Mouse (Mus musculus) spleen, adult 12 weeks (tissue): ENCODE data around the gene Ank2.
"Not testable (repeated sequence)": the region's sequence is repeated elsewhere in the genome, so short reads cannot be mapped to it uniquely, and the experiment has no call there.

Source experiments
- DNase-seq: peaks from one replicate; pipeline ENCODE4 v3.0.0; 2022; ENCODE audit warnings: low spot score

Gene Ank2

DNA sequence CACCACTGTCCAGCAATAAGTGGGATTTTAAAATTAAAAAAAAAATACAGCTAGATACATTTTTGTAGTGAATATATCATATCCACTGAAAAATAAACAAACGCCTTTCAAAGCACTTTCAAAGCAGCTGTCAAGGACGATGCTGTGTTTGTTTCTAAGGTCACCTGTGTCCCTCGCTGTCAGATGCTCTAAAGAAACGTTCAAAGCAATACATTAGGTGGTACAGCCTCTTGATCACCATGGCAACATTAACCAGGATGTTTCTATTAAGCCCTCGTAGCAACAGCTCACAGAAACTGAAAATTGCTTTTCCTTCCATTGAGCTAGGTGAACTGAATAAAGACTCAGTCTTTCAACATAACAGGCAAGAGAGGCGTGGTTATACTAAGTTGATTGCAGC lies 17.5 kb downstream of the Ank2 start:
- DNase-seq: no peak

DNA sequence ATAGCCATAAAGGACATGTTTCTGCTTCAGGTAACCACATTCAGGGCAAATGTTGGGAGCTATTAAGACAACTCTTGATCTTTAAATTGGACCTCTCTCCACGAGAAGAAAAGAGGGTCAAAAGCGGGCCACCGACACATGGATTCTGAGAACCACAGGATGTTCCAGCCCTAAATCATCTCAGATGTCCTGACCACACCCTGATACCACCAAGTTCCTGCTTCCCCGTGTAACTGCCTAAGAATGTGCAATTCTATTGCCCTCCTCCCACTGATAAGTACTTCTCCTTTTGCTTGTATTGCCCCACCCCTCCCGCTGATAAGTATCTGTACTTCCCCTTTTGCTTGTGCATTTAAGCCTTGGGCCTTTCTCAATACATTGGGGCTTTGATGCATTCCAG lies 18.8 kb downstream of the Ank2 start:
- not testable (repeated sequence) for DNase-seq

DNA sequence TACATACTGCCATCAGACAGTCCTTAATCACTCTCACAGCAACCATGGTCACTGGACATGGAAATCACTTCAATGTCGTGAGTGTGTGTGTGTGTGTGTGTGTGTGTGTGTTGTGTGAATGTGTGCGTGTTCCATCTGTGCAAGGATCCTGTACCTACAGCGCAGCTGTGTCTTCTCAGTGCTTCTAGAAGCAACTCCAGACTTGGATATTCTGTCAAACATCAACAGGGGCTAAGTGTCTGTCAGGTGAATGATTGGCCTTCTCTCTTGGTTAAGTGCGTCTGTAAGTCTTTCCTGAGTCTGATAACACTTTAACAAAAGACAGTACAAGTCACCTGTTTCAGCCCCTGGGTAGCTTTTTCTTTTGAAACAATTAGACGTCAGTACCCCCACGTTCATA lies 25.0 kb downstream of the Ank2 start:
- DNase-seq: no peak

DNA sequence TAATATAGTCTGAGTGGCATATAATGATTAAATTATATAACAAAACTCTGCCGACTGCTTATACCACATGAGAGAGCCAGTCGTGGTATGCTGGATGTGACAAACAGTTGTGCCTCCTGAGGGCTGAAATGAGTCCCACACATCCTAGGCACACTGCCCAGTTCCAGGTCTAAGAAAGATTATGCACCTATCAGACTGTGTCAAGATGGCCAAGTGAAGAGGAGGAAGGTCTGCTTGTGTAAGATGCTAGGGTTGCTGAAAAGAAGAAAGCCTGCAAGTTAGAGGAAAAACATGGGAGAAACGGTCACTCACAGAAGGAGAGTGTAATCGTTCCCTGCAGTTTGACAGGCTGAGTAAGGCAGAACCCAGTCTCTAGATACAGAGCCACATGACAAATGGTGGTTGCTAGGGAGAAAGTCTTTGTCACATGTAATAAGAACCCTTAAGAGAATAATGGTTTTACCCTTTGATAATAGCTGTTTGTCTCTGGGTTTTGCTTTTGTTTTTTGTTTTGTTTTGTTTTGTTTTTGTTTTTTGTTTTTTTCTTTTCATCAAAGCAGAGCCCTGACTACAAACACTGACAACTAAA lies 29.9 kb downstream of the Ank2 start:
- DNase-seq: no peak

DNA sequence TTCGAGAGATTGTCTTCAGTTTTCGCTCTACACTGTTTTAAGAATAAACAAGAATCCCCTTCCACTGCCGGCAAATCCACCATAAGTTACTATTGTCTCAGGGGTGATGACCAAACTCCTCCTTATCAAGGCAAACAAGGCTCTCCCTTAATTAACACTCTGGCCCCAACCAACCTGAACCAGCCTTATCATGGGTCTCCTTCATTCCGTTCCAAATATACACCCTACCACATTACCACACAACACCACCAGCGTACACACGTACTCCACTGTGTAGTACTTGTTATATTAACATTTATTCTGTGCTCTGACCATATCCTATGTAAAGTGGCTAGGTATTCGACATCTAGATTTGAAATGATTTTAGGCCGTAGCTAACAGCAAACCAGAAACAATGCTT lies 30.6 kb downstream of the Ank2 start:
- DNase-seq: no peak

DNA sequence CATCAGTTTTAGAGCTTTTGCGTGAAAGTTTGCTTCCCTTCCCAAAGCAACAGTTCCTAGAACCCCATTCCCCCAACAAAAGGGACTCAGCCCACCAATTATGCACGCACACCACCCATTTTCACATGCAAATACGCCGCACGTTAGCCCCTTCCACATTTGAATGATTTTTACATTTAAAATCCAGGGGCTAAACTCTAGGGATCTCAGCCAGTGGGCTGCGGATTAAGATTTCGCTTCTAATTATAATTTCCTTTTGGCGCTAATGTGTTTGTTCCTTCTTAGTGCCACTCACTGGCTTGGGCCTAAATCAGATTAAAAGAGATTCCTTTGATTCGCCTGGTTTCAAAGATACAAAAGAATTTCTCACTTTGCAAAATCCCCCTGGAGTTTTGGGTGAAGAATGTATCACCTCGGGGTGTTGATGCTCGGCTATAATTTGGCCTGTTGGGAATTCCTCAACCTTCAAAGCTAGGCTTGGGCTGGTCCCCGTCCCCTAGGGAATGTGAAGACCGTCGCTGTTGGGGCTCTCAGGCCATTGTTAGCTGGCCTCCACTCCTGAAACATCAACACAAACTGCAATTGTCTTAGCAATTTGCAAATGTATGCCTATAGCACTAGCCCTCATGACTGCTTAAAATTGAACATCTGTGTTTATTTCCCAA lies 35.2 kb downstream of the Ank2 start:
- DNase-seq: no peak

DNA sequence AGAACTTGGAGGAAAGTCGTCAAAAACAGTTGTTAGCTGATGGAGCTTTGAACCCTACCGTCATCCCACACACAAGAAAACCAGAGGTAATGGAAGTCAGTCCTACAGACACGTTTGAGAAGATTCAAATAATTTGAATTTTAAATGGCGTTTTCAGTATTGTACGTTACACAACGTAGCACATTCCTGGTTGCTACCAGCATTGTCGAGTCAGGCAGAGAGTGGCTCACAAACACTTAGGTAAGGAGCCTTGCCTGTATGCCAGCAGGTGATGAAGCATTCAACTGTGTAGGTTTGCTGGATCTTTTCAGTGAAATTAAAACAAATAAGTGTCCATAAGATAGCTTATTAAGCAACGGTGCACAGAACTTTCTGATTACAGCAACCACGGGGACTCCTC lies 36.0 kb downstream of the Ank2 start:
- DNase-seq: no peak

DNA sequence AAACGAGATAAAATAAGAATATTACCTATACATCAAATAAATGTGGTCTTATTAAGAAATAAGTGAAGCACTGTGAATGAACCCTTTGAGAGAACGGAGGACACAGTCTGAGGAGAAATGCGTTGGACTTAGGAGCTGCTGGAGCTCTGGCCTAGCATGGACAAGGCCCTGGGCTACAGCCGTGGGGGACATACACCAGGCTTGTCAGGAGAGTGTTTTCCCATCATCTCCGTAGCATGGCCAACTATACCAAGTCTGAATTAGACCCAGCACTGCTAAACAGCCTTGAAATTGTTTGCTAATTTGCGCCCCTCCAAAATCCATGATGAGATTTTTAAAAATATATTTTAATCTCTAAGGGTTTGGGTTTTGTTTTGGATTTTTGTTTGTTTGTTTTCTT lies 36.7 kb downstream of the Ank2 start:
- DNase-seq: no peak

DNA sequence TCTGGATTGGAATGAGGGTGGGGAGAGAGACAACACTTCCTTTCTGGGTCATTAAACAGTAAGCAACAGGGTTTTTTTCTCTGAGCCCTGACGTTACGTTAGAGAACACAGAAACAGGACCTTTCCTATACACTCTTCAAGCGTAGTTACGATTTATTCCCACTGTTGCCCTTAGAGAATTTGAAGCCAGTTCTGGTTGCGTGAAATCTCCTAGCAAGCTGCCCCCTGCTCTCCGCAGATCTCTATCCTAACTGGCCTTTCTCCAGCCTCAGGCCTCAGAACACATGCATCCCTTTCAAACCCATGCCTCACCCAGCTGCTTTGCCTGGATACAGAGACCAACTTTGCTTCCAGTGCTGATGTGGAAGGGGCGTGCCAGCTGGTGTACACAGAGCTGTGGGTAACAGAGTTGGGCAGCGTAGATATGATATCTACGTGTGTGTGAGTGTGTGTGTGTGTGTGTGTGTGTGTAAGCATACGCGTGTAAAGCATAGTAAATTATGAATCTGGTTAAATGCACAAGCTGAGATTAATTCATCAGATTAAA lies 38.2 kb downstream of the Ank2 start:
- DNase-seq: no peak

DNA sequence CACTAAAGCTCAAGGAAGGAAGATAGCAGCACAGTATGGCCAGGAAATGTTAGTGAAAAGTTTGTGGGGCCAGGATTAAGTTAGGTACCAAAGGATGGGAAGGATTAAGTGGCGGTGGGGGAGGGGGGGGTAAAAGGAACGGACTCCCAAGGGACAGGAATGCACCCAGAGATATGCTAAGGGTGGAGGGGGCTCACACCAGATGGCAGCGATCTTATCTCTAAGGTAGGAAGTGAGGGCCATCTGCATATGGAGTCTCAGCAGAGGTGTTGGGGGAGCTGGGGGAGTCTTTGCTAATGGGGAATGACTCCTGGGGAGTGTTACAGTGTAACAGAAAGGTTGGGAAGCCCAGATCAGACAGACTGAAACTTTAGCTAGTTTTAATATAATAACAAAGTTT lies 39.3 kb downstream of the Ank2 start:
- no peak for DNase-seq

DNA sequence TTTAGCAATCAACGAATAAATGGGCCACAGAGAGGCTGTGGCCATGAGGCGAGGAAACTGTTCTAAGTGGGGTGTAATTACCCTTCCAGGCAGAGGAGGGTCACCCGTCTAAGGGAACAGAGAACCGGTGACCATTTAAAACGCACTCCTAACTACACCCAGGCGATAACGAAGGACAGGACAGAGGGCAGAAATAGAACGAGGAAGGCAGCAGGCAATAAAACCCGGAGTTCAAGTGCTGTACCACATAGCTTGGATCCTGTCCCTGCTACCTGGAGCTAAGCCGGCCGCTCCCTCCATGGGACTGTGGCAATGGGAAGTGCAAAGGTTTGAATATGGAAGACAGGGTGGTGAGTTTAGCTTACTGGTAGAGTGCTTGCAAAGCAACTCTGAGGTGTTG lies 40.2 kb downstream of the Ank2 start:
- DNase-seq: no peak

DNA sequence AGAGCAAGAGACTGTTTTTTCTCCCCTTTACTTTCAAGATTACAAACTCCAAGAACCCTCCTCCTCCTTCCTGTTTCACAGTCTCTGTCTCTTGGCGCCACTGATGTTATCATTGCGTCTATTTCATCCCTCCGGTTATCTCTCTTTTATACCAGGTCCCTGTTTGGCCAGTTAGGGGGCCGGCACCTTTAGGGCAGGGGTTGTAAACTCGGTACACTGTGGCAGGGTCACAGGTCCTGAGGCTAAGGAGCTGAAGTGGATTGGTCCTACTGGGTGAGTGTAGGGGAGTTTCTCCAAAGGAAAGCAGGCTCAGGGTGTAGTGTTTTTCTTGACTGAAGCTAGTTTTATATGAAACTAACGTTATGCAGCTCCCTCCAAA lies 40.7 kb downstream of the Ank2 start:
- no peak for DNase-seq

DNA sequence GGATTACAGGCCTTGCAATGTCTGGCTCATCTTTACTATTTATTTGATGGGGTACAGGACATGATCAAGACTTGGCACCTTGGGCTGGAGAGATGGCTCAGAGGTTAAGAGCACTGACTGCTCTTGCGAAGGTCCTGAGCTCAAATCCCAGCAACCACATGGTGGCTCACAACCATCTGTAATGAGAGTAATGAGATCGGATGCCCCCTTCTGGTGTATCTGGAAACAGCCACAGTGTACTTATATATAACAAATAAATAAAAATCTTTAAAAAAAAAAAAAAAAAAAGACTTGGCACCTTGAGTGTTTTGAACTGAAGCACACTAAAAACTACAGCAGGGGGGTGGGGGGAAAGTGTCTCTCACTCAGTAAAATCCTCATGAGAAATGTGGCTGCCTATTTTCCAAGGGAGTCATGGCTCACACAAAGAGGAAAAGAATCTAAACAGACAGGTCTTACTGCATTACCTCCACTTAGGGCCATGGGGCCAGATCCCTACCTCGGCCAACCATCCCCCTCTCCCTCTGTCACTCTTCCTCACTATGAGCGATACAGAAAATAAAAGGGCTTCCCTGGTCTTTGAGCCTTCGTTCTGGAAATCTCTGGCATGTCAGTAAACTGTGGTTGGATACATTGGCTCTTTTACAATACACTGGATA lies 41.3 kb downstream of the Ank2 start:
- no peak for DNase-seq

DNA sequence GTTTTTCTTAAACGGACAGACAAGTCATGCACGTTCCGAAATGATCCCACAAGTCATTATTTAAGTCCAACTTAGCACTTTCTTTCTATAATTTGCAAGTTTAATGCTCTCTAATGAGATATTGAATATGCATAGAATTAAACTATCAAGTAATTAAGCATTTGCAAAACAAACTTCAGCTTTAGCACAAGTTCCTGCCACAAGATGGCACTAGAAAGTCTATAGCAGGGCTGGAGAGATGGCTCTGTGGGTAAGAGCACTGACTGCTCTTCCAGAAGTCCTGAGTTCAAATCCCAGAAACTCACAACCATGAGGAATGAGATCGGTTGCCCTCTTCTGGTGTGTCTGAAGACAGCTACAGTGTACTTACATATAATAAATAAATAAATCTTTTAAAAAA lies 45.4 kb downstream of the Ank2 start:
- no peak for DNase-seq

DNA sequence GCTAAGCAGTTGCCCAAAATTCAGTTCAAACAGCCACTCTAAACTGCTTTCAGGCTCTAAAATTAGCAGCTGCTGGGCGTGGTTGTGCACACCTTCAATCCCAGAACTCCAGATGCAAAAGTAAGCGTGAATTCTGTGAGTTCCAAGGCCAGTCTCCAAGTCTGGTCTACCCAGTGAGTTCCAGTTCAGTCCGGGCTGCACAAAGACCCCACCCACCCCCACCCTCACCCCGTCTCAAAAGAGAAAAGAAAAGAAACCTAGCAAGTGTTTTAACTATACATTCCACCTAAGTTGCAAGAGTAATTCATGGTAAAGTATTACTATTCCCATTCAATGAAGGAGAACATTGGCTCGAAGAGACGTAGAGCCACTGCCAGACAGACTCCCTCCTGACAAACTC lies 45.9 kb downstream of the Ank2 start:
- DNase-seq: no peak

DNA sequence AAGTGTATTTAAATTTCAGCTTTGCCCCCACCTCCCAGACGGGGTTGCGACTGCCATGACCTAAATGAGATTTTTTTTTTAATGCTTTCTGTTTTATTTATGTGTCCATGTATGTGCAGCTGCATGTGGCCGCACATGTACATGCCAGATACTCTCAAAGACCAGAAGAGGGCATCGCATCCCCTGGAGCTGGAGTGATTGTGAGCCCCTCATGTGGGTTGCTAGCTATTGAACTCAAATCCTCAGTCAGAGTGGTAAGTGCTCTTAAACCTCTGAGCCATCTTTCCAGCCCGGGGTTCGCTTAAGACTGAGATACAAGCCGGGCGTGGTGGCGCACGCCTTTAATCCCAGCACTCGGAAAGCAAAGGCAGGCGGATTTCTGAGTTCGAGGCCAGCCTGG lies 46.9 kb downstream of the Ank2 start:
- no peak for DNase-seq

DNA sequence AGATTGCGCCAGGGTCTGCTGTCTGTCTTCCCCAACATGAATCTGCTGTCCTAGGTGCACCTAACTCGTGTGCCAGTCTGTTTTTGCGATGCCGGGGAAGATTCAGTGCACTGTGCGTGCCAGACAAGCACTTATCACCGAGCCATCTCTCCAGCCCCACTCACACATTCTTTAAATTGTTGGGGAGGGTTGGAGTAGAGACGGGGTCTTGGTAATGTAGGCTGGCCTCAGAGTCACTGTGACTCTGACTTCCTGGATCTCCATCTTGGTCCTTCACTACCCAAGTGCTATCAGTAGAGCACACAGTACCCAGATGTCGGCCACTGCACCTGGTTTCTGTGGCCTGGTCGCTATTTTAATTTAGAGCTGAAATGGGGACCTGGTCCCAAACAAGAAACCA lies 47.4 kb downstream of the Ank2 start:
- DNase-seq: no peak

DNA sequence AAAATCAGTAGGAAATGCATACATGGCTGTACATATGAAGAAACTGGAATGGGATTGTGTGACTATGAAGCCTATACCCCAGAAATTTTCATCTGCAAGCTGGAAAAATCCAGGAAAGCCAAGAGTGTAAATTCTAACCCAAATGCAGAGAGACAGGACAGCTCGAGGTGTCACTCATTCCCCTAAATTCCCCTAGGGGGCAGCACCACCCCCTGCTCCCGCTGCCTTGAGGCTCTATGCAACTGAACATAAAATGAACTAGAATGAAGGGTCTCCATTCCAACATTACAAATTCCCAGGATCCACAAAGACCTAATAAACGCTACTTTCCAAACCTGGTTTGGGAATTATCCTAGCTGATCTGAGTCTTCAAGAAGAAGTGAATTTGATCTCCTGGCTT lies 48.1 kb downstream of the Ank2 start:
- DNase-seq: no peak

DNA sequence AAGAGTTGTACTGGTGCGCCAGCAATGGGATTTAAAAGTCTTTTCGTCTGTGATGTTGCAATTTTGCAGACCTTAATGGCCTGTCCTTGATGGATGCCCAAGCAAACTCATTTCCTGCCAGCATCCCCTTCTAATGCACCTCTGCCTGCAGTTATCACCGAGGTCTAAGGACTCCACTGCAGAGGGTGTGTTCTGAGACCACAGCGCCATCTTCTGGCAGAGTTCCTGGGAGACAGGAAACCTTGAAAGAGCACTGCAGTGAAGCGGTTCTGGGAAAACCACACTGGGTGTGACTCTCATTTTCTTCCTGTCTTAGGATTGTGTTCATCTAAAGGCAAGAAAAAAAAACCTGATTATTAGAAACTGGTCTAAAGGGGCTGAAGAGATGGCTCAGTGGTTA lies 53.0 kb downstream of the Ank2 start:
- no peak for DNase-seq

DNA sequence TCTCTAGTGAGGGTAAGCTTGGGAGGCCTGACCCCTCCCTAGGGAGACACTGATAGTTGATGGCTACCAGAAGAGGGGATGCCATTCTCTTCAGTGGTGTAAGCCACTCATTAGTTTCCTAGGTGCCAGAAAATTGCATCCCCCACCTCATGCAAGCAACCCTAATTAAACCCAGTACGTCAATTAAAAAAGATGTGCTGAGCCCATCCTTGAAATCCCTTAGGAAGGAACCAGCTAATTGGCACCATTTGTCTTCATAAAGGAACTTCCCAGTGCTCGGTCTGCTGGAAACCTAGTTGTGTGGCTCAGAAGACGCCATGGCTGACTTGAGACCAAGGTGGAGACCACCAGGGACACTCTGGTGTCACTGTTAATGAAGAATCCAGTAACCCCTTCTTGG lies 65.9 kb downstream of the Ank2 start:
- no peak for DNase-seq

DNA sequence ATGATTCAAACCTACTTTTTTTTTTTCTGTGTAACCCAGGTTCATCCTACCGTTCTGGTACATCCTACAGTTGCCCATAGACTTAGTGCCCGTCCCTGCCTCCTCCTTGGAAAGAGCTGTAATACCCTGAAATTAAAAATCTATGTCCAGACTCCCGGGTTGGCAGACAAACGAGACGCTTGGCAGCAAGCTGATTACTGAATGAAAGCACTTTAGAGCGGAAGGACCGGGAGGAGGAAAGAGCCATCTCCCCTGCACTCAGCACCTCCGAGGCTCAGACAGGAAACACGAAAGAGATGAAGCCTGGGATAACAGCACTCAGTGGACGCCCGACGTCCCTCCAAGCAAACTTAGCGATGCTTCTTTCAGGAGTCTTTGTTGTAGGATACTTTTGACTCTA lies 69.3 kb downstream of the Ank2 start:
- DNase-seq: no peak

DNA sequence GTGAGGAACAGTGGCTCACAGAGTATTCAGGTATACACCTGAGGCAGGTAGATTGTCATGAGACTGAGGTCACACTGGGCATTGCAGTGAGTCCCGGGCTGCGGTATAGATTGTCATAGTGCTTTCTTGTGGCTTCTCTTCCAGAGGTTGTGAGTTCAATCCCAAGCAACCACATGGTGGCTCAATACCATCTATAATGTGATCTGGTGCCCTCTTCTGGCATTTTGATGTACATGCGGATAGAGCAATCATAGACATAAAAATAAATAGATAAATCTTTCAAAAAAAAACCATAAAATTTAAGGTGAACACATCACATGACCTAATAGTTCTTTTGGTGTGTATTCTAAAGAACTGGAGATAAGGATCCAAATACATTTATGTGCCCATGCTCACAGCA lies 70.6 kb downstream of the Ank2 start:
- DNase-seq: no peak

DNA sequence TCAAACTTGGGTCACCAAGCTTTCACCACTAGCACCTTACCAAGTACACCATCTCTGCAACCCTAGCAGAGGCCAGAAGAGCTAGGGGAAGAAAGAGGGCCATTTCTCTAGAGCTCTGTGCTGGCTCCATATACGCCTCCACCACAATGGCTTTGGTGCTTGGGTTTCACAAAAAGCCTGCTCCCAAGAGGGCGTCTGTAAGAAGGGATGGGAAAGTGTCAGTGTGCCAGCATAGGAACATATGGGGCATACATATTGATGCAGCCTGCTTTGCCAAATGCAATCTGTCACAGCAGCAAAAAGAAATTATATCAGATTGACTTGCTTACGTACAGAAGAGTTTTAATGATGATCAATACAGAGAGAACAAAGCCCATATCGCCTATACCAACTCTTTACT lies 82.2 kb downstream of the Ank2 start:
- DNase-seq: no peak

DNA sequence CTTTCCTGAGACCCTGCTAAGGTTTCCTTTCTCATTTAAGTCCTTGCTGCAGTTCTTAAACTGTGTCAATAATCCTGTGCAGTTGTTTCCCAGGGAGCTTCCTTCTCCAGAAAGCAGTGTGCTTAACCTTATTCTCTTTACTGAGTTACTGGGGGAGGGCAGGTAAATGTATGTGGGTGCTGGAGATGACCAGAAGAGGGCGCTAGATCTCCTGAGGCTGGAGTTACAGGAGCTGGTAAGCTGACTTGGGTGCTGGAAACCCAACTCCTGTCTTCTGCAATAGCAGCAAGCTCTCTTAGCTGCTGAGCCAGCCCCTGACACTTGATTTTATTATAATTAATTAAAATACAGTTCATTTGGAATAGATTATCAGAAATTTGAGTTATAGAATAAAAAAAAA lies 84.7 kb downstream of the Ank2 start:
- no peak for DNase-seq
